Mouse (Mus musculus) limb, embryonic 15.5 days (tissue): Measurements from ENCODE around the gene Gm37419. TPM values are rescaled to one million over a fixed set of nuclear protein-coding genes. Genes with fewer than 3 reads are reported as not detected.
A peak's percentile ranks its signal among the peaks of the same experiment; 100 is the strongest.

ENCODE experiments used
- ATAC-seq: fragments of 200-750 bp; cut with Nextera tagmentation; 2 replicates; pipeline ENCODE4 v1.8.0; 2017; ENCODE audit warnings: low read depth, moderate TSS enrichment; ENCODE audit not compliant: insufficient number of reproducible peaks, low FRiP score, low TSS enrichment
- H3K27ac ChIP-seq: fragments of 300-500 bp; sonication (generic); 2 replicates; pipeline ENCODE4 v1.5.1; 2015; ENCODE audit warnings: moderate library complexity, mild to moderate bottlenecking, inconsistent platforms
- H3K27me3 ChIP-seq: fragments of 300-500 bp; sonication (generic); 2 replicates; pipeline ENCODE4 v1.6.1; 2015; ENCODE audit warnings: inconsistent platforms
- H3K36me3 ChIP-seq: fragments of 300-500 bp; sonication (generic); 2 replicates; pipeline ENCODE4 v1.6.1; 2015; ENCODE audit warnings: inconsistent platforms
- H3K4me1 ChIP-seq: fragments of 300-500 bp; sonication (generic); 2 replicates; pipeline ENCODE4 v1.6.1; 2015; ENCODE audit warnings: inconsistent platforms
- H3K4me2 ChIP-seq: fragments of 300-500 bp; sonication (generic); 2 replicates; pipeline ENCODE4 v1.6.1; 2015; ENCODE audit warnings: mild to moderate bottlenecking, inconsistent platforms
- H3K4me3 ChIP-seq: fragments of 300-500 bp; sonication (generic); 2 replicates; pipeline ENCODE4 v1.5.1; 2015; ENCODE audit warnings: mild to moderate bottlenecking, inconsistent platforms
- H3K9ac ChIP-seq: fragments of 300-500 bp; sonication (generic); 2 replicates; pipeline ENCODE4 v1.6.1; 2015; ENCODE audit warnings: inconsistent platforms
- H3K9me3 ChIP-seq: fragments of 300-500 bp; sonication (generic); 2 replicates; pipeline ENCODE4 v1.6.1; 2016; ENCODE audit warnings: inconsistent platforms
- WGBS: fragments of 180-500 bp; shearing (Covaris S2); methylation state at CpG from one replicate; pipeline ENCODE4 v1.1.7; 2015; 5-methylcytosine and 5-hydroxymethylcytosine counted together
- polyA plus RNA-seq: library from polyadenylated mRNA; unstranded; fragments of >200 nt; fragmentation: Nextera tagmentation; extraction: Ambion mirVana; gene quantifications from 2 replicates; pipeline ENCODE4 v1.2.1, GENCODE M21; 2015

Gene Gm37419
- polyA plus RNA-seq, 1 experiment from 2014 or later: not detected

DNA sequence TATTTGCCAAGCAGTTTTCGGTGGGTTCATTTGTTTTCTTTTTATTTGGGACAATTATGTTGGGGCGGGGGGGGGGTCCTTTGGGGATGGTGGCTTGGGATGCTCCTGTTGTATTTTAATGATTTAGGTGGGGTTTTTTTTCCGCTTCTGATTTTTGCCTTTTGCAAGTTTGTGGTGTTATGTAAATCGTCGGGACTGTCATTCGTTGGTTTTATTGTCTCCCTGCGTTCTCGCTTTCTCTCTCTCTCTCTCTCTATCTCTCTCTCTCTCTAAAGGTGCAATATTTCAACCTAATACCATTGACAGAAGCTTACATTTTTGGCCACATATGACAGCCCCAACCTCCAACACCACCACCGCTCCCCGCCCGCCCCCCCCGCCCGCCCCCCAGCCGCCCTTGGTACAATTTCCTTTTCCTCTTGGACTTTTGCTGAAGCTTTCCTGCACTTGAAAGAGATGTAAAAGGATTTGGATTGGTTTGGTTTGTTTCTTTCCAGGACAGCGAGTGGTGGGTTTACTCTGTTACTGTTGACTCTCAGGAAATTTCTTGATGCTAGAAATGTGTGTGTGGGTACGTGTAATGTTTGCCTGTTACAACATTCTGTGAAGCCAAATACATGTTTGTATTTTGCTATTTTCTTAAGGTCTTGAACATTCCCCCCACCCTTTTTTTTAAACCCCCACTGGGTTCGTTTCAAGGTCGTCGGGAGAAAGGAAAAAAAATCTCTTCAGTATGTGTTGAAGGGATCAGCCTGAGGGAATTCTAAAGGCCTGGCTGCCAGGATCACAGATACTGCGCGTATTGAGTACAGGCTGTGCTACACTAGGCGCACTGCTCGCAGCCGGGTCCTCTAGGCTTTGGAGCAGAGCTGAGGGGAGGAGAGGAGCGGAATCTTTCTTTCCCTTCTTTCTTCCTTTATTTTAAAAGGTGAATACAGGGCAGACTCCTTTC, 1.2 kb downstream of the Gm37419 start:
- peak overlapping the region; percentile 78 for H3K4me3 ChIP-seq
- peak overlapping the region; percentile 82; the same call in 1 of the 2 replicates for H3K9ac ChIP-seq
- no peak for ATAC-seq
- peak overlapping the region; percentile 100 for H3K27ac ChIP-seq
- no peaks in the 10 kb centered on the region for H3K36me3 ChIP-seq
- H3K27me3 ChIP-seq: no peaks in the 10 kb centered on the region
- H3K9me3 ChIP-seq: no peaks in the 10 kb centered on the region
- peak overlapping the region; percentile 77 for H3K4me2 ChIP-seq
- WGBS: 5% methylated on average over 25 of the region's 25 CpGs
- peaks cover 37% of the 10 kb centered on the region for H3K4me1 ChIP-seq

DNA sequence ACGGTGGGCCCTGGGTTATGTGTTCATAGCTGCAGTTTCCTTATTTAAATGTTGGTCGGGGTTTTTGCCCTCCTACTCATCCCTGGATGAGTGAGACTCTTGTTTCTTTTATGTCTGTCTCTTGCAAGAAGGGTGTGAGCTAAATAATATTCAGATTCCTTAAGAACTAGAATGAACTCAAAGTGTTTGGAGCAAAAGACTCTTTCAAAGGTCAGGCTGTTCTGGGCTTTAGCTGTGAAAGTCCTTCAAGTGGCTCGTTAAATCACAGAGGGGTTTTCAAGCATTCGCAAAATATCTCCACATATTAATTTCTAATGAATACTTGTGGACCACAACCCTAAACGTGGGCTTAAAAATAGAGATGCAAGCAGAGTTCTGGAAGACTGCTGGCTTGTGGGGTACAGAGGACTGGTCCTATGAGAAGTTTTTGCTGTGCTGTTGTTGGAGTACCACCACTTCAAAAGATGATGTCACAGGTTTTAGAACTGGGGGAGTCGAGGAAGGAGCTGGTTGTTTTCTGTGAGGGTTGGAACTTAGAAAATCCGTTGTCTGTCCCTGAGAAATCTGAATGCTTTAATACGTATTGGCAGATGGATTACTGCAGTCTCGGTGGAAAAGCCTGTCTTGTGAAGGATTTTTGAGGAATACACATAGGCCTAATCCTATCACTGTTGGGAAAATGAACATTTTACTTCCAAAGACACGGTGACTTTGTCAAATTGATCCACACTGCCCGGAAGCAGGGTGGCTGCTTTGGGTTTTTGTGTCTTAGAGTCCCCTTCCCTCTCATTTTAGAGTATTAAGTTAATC, 2.1 kb downstream of the Gm37419 start:
- peak overlapping the region; percentile 78 for H3K4me3 ChIP-seq
- no peaks in the 10 kb centered on the region for H3K9me3 ChIP-seq
- no peak overlapping the region for H3K9ac ChIP-seq
- 43% methylated on average over 11 of the region's 11 CpGs for WGBS
- H3K36me3 ChIP-seq: no peaks in the 10 kb centered on the region
- peak overlapping the region; percentile 77 for H3K4me2 ChIP-seq
- peaks cover 29% of the 10 kb centered on the region for H3K4me1 ChIP-seq
- ATAC-seq: no peak
- H3K27ac ChIP-seq: peak overlapping the region; percentile 100; the same call in 1 of the 2 replicates
- H3K27me3 ChIP-seq: no peaks in the 10 kb centered on the region

DNA sequence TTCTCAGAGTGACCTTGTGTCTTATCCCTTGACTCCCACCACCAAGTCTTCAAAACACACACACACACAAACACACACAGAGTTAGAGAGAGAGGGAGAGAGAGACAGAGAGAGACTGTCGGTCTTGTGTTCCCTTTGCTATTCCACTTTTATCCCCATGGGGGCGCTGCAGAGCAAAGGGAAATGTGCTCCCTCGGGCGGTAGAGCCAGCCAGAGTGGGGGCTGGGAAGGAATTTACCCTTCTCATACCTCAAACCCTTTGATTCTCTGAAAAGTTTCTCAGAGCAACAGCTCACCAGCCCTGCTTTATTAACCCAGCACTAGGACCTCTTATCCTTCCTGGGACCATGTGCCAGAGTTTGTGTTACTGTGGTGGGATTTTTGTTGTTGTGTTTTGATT, 2.9 kb downstream of the Gm37419 start:
- no peak for ATAC-seq
- WGBS: 5% methylated on average over 4 of the region's 4 CpGs
- Histone ChIP-seq H3K4me2 (no peak overlapping the region), H3K27me3 (no peaks in the 10 kb centered on the region), H3K4me3 (no peak overlapping the region), H3K27ac (no peak overlapping the region), H3K4me1 (peaks cover 23% of the 10 kb centered on the region), H3K9ac (no peak overlapping the region), H3K9me3 (no peaks in the 10 kb centered on the region), H3K36me3 (no peaks in the 10 kb centered on the region)

DNA sequence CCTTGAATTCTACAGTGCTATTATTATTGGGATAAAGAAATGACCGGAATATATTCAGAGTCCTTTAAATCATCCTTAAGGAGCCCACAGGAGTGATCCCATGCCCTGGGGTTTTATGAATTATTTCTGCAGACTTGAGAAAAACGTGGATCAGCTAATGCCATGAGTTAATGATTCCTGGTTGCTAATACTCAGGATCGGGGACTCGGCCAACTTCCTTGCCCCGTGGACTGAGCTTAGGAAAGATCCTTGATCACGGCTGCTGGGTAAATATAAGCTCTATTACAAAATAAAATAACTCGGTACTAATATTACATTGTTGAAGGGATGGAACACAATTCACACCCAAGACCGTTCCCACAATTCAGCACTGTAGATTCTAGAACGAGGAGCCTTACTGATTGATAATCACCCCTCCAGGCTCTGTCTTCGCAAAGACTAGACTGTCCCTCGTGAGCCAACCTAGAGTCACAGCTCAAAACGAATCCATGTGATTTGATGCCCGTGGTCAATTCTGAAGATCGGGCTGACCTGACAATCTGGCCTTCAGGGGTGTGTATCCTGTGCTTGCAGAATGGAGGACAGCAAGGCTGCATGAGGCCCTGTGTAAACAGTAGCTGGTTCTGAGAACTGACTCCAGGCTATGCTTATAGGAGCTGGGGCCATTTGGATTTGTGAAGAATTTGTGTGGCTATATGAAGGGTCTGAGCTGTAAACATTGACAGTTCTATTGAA, 3.7 kb downstream of the Gm37419 start:
- Histone ChIP-seq H3K27me3 (no peaks in the 10 kb centered on the region), H3K4me1 (peaks cover 16% of the 10 kb centered on the region; the same call in 1 of the 2 replicates), H3K36me3 (no peaks in the 10 kb centered on the region), H3K4me2 (no peak overlapping the region), H3K4me3 (no peak overlapping the region), H3K9ac (no peak overlapping the region), H3K9me3 (no peaks in the 10 kb centered on the region), H3K27ac (no peak overlapping the region)
- WGBS: 87% methylated on average over 14 of the region's 14 CpGs
- ATAC-seq: no peak

DNA sequence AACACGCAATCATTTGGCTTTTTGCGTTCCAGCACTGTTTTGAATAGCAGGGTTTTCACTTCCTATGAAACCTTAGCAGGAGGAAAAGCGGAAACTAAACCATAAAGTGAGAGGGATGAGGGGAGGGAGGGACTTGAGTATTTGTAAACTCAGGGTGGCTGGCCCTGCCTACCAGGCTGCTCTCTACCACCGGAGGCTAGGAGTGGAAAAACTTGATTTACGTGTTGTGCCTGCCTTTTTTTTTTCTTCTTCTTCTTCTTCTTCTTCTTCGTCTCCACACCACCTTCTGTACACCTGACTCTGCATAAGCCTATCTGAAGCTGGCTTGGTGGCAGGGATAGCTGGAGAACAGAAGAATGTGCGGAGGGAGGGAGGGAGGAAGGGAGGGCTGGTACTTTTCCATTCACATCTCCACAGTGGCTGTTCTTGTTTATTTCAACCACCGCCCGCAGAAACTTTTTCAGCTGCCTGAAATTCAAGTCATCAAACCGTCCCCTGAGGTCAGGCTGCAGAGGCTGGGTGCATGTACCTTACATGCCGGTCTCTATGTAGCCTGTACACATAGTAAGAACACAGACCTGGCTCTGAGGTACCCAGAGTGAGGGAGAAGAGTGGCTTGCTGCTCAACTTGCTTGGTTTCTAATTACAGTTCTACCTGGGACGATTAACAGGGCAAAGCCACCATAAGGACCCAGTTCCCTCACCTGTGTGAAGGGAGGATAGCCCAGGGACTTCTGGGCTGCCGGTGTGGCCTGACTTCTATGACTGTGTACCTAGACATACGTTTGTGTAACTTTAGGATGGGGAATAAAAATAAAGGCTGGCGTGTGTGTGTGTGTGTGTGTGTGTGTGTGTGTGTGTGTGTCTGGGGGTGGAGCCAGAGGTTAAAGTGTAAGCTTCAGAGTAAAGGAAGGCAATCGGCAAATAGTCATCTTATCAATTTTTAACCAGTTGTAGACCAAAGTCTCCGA, 5.4 kb downstream of the Gm37419 start:
- H3K27me3 ChIP-seq: no peaks in the 10 kb centered on the region
- peaks cover 16% of the 10 kb centered on the region; the same call in 1 of the 2 replicates for H3K4me1 ChIP-seq
- peak overlapping the region; percentile 22; the same call in 1 of the 2 replicates for H3K4me2 ChIP-seq
- no peak for ATAC-seq
- no peaks in the 10 kb centered on the region for H3K36me3 ChIP-seq
- no peaks in the 10 kb centered on the region for H3K9me3 ChIP-seq
- WGBS: 31% methylated on average over 17 of the region's 17 CpGs
- H3K9ac ChIP-seq: no peak overlapping the region
- peak overlapping the region; percentile 43; the same call in 1 of the 2 replicates for H3K27ac ChIP-seq
- H3K4me3 ChIP-seq: no peak overlapping the region

GRCm38 (mm10) chr16:23996342-23996741, 8.1 kb downstream of the Gm37419 start:
- no peaks in the 10 kb centered on the region for H3K36me3 ChIP-seq
- H3K4me3 ChIP-seq: no peak overlapping the region
- H3K27ac ChIP-seq: no peak overlapping the region
- WGBS: 88% methylated on average over 7 of the region's 7 CpGs
- H3K9ac ChIP-seq: no peak overlapping the region
- H3K4me2 ChIP-seq: no peak overlapping the region
- H3K27me3 ChIP-seq: no peaks in the 10 kb centered on the region
- H3K4me1 ChIP-seq: peaks cover 12% of the 10 kb centered on the region; the same call in 1 of the 2 replicates
- H3K9me3 ChIP-seq: no peaks in the 10 kb centered on the region
- ATAC-seq: no peak

- H3K4me1 ChIP-seq: peaks cover 9% of the 10 kb centered on the region; the same call in 1 of the 2 replicates
- 83% methylated on average over 3 of the region's 3 CpGs for WGBS
- H3K4me2 ChIP-seq: no peak overlapping the region
- ATAC-seq: no peak
- H3K27ac ChIP-seq: no peak overlapping the region
- H3K27me3 ChIP-seq: no peaks in the 10 kb centered on the region
- H3K9me3 ChIP-seq: no peaks in the 10 kb centered on the region
- H3K4me3 ChIP-seq: no peak overlapping the region
- no peaks in the 10 kb centered on the region for H3K36me3 ChIP-seq
- H3K9ac ChIP-seq: no peak overlapping the region
Measured at GRCm38 (mm10) chr16:23997228-23997627, 8.9 kb downstream of the Gm37419 start.

DNA sequence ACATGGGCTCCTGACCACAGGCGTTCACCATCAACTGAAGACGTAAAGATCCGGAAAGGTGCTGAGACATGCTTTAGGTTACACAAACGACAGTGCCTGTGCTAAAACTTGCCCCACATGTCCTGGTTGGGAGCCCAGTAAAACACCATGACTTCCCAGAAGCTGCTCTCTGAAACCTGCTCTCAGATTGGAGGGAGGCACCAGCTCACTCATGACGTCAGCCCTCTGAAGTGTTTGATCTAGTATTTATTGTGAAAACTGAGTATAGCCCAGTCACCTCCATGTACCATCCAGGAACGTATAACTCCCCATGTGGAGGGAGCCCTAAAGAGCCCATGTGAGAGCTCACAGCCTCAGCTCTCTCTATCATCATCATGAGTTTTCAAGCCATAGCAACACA, 9.6 kb downstream of the Gm37419 start:
- 42% methylated on average over 6 of the region's 6 CpGs for WGBS
- H3K27ac ChIP-seq: no peak overlapping the region
- no peak for ATAC-seq
- H3K9me3 ChIP-seq: no peaks in the 10 kb centered on the region
- H3K4me1 ChIP-seq: peaks cover 9% of the 10 kb centered on the region; the same call in 1 of the 2 replicates
- no peak overlapping the region for H3K9ac ChIP-seq
- H3K4me3 ChIP-seq: no peak overlapping the region
- H3K36me3 ChIP-seq: no peaks in the 10 kb centered on the region
- H3K4me2 ChIP-seq: no peak overlapping the region
- H3K27me3 ChIP-seq: no peaks in the 10 kb centered on the region

- Histone ChIP-seq H3K4me2 (no peak overlapping the region), H3K27me3 (no peaks in the 10 kb centered on the region), H3K4me1 (no peaks in the 10 kb centered on the region), H3K36me3 (no peaks in the 10 kb centered on the region), H3K9me3 (no peaks in the 10 kb centered on the region), H3K4me3 (no peak overlapping the region), H3K27ac (no peak overlapping the region), H3K9ac (no peak overlapping the region)
- no peak for ATAC-seq
- WGBS: 68% methylated on average over 8 of the region's 8 CpGs
Measured at GRCm38 (mm10) chr16:24005928-24006327, 17.6 kb downstream of the Gm37419 start.

GRCm38 (mm10) chr16:24009891-24010290, 21.6 kb downstream of the Gm37419 start:
- no peak overlapping the region for H3K9ac ChIP-seq
- H3K4me3 ChIP-seq: no peak overlapping the region
- no peaks in the 10 kb centered on the region for H3K36me3 ChIP-seq
- no peaks in the 10 kb centered on the region for H3K4me1 ChIP-seq
- ATAC-seq: no peak
- WGBS: 87% methylated on average over 2 of the region's 2 CpGs
- H3K4me2 ChIP-seq: no peak overlapping the region
- H3K27ac ChIP-seq: no peak overlapping the region
- H3K27me3 ChIP-seq: no peaks in the 10 kb centered on the region
- H3K9me3 ChIP-seq: no peaks in the 10 kb centered on the region
